Mouse (Mus musculus): ENCODE data around the gene Rhox4a2. TPM values are rescaled to one million over a fixed set of nuclear protein-coding genes. Genes with fewer than 3 reads are reported as not detected.
"Not testable (repeated sequence)": the region's sequence is repeated elsewhere in the genome, so short reads cannot be mapped to it uniquely, and the experiment has no call there.

Gene Rhox4a2
- polyA plus RNA-seq (2016; fragmentation: Nextera tagmentation; extraction: Ambion mirVana): not detected in 2 replicates

DNA sequence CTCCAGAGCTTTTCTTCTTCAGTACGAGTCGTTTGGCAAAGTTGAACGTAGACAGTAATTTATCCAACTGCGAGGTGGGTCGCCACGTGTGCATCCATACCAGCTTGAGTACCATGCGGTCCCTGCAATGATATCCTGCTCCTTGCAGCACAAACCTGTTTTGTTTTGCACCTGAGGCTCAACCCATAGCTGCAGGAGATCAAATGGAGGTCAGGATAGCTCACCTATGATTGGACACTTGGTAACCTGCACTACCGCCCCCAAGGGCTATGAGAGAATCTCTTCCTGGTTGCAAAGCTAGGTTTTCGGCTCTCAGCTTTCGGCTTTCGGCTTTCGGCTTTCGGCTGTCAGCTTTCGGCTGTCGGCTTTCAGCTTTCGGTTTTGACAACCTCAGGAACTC is at the start of gene Rhox4a2:
Gene Rhox4a2, plus strand, starts transcription at position 301 of the 400 bp plus-strand sequence.
- H3K27ac ChIP-seq; H3K36me3 ChIP-seq; H3K4me3 ChIP-seq (replicated peaks); H3K27me3 ChIP-seq; H3K4me1 ChIP-seq (replicated peaks); H3K4me2 ChIP-seq; H3K9me3 ChIP-seq; ATAC-seq (ENCODE audit: insufficient number of reproducible peaks, insufficient read depth, low FRiP score, low TSS enrichment, low read depth); H3K9ac ChIP-seq (replicated peaks): not testable (repeated sequence)
- 89% methylated on average over 9 of the region's 16 CpGs for WGBS

DNA sequence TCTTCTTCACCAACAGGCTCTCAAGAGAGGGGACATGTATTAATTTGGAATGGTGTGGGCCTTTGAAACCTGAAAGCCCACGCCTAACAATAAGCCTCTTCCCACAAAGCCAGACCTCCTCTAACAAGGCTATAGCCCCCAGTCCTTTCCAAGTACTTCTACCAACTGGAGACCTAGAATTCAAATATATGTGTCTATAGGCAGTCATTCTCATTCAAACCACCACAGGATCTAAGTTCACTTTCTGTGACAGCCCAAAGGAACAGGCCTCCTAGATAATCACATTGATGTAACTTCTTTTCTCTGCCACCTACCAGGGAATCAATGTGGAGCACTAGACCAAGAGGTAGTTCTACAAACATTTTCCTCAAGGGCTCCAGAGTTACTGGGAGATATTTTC is 10.9 kb upstream of the Rhox4a2 start, which contains the start of gene Rhox3a2:
Gene Rhox3a2, plus strand, starts transcription at position 301 of the 400 bp plus-strand sequence.
- H3K9me3 ChIP-seq; H3K27me3 ChIP-seq; H3K27ac ChIP-seq; H3K9ac ChIP-seq (replicated peaks); H3K4me3 ChIP-seq (replicated peaks); H3K4me2 ChIP-seq; H3K36me3 ChIP-seq; ATAC-seq (ENCODE audit: insufficient number of reproducible peaks, insufficient read depth, low FRiP score, low TSS enrichment, low read depth); H3K4me1 ChIP-seq (replicated peaks): not testable (repeated sequence)
- WGBS: no CpG with 5 or more reads among the region's 1 CpGs

DNA sequence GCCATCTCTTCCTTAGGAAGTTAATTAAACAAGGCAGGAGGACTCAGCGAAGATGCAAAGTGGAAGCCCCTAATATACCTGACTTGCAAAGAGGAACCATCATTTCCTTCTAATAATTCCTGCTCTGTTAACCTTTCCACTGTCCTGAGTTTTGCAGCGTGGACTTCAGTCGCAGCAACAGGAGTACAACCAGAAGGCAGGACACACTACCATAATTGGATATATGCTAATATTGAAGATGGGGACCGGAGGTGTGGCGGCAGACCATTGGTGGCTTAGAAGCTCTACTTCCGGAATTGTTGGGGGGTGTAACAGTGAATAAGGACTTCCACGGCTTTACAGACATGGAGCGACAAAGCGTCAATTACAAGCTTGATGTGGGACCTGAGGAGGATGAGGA is 21.1 kb downstream of the Rhox4a2 start, which contains the start of gene Rhox2b:
Gene Rhox2b, plus strand, starts transcription at position 301 of the 400 bp plus-strand sequence.
- not testable (repeated sequence) for H3K4me2 ChIP-seq; H3K27me3 ChIP-seq; H3K4me1 ChIP-seq (replicated peaks); H3K36me3 ChIP-seq; H3K27ac ChIP-seq; H3K9ac ChIP-seq (replicated peaks); H3K4me3 ChIP-seq (replicated peaks); ATAC-seq (ENCODE audit: insufficient number of reproducible peaks, insufficient read depth, low FRiP score, low TSS enrichment, low read depth); H3K9me3 ChIP-seq
- no CpG with 5 or more reads among the region's 9 CpGs for WGBS

DNA sequence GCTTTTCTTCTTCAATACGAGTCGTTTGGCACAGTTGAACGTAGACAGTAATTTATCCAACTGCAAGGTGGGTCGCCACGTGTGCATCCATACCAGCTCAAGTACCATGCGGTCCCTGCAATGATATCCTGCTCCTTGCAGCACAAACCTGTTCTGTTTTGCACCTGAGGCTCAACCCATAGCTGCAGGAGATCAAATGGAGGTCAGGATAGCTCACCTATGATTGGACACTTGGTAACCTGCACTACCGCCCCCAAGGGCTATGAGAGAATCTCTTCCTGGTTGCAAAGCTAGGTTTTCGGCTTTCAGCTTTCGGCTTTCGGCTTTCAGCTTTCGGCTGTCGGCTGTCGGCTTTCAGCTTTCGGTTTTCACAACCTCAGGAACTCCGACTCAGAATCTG is 41.5 kb downstream of the Rhox4a2 start, which contains the start of gene Rhox4b:
Gene Rhox4b, plus strand, starts transcription at position 301 of the 400 bp plus-strand sequence.
- H3K27ac ChIP-seq; H3K9me3 ChIP-seq; H3K4me3 ChIP-seq (replicated peaks); H3K4me1 ChIP-seq (replicated peaks); ATAC-seq (ENCODE audit: insufficient number of reproducible peaks, insufficient read depth, low FRiP score, low TSS enrichment, low read depth); H3K9ac ChIP-seq (replicated peaks); H3K36me3 ChIP-seq; H3K27me3 ChIP-seq; H3K4me2 ChIP-seq: not testable (repeated sequence)
- WGBS: 86% methylated on average over 14 of the region's 15 CpGs

Other genes with a start within 250 kb of the Rhox4a2 start
- not detected in 2 replicates for gene Akap14, start 222.0 kb upstream of the Rhox4a2 start, polyA plus RNA-seq (2016; fragmentation: Nextera tagmentation; extraction: Ambion mirVana)
- gene Ndufa1, start 199.7 kb upstream of the Rhox4a2 start, polyA plus RNA-seq (2016; fragmentation: Nextera tagmentation; extraction: Ambion mirVana): 393 and 398 TPM in 2 replicates
- 13.0 and 14.4 TPM in 2 replicates for gene Rnf113a1, start 199.6 kb upstream of the Rhox4a2 start, polyA plus RNA-seq (2016; fragmentation: Nextera tagmentation; extraction: Ambion mirVana)
- not detected in 2 replicates for gene Gm9, start 179.8 kb upstream of the Rhox4a2 start, polyA plus RNA-seq (2016; fragmentation: Nextera tagmentation; extraction: Ambion mirVana)
- gene Rhox1, start 168.6 kb upstream of the Rhox4a2 start, polyA plus RNA-seq (2016; fragmentation: Nextera tagmentation; extraction: Ambion mirVana): not detected in 2 replicates
- gene Rhox2a, start 145.9 kb upstream of the Rhox4a2 start, polyA plus RNA-seq (2016; fragmentation: Nextera tagmentation; extraction: Ambion mirVana): not detected in 2 replicates
- gene Rhox3a, start 140.9 kb upstream of the Rhox4a2 start, polyA plus RNA-seq (2016; fragmentation: Nextera tagmentation; extraction: Ambion mirVana): not detected in 2 replicates
- not detected in 2 replicates for gene Rhox4a, start 125.5 kb upstream of the Rhox4a2 start, polyA plus RNA-seq (2016; fragmentation: Nextera tagmentation; extraction: Ambion mirVana)
- not detected in 2 replicates for gene Rhox3a2, start 10.8 kb upstream of the Rhox4a2 start, polyA plus RNA-seq (2016; fragmentation: Nextera tagmentation; extraction: Ambion mirVana)
- gene Rhox2b, start 21.2 kb downstream of the Rhox4a2 start, polyA plus RNA-seq (2016; fragmentation: Nextera tagmentation; extraction: Ambion mirVana): not detected in 2 replicates
- 0.30 TPM in 1 of 2 replicates, not detected in the other for gene Rhox4b, start 41.6 kb downstream of the Rhox4a2 start, polyA plus RNA-seq (2016; fragmentation: Nextera tagmentation; extraction: Ambion mirVana)
- not detected in 2 replicates for gene Rhox2c, start 62.8 kb downstream of the Rhox4a2 start, polyA plus RNA-seq (2016; fragmentation: Nextera tagmentation; extraction: Ambion mirVana)
- gene Rhox3c, start 67.7 kb downstream of the Rhox4a2 start, polyA plus RNA-seq (2016; fragmentation: Nextera tagmentation; extraction: Ambion mirVana): not detected in 2 replicates
- not detected in 2 replicates for gene Rhox4c, start 89.5 kb downstream of the Rhox4a2 start, polyA plus RNA-seq (2016; fragmentation: Nextera tagmentation; extraction: Ambion mirVana)
- not detected in 2 replicates for gene Rhox2d, start 102.6 kb downstream of the Rhox4a2 start, polyA plus RNA-seq (2016; fragmentation: Nextera tagmentation; extraction: Ambion mirVana)
- gene Rhox4d, start 123.5 kb downstream of the Rhox4a2 start, polyA plus RNA-seq (2016; fragmentation: Nextera tagmentation; extraction: Ambion mirVana): not detected in 2 replicates
- gene Rhox2e, start 139.6 kb downstream of the Rhox4a2 start, polyA plus RNA-seq (2016; fragmentation: Nextera tagmentation; extraction: Ambion mirVana): not detected in 2 replicates
- gene Rhox3e, start 151.2 kb downstream of the Rhox4a2 start, polyA plus RNA-seq (2016; fragmentation: Nextera tagmentation; extraction: Ambion mirVana): not detected in 2 replicates
- not detected in 2 replicates for gene Rhox4e, start 166.6 kb downstream of the Rhox4a2 start, polyA plus RNA-seq (2016; fragmentation: Nextera tagmentation; extraction: Ambion mirVana)
- not detected in 2 replicates for gene Rhox2f, start 180.6 kb downstream of the Rhox4a2 start, polyA plus RNA-seq (2016; fragmentation: Nextera tagmentation; extraction: Ambion mirVana)
- not detected in 2 replicates for gene Rhox3f, start 190.1 kb downstream of the Rhox4a2 start, polyA plus RNA-seq (2016; fragmentation: Nextera tagmentation; extraction: Ambion mirVana)
- gene Rhox4f, start 216.9 kb downstream of the Rhox4a2 start, polyA plus RNA-seq (2016; fragmentation: Nextera tagmentation; extraction: Ambion mirVana): not detected in 2 replicates
- not detected in 2 replicates for gene Rhox3g, start 237.8 kb downstream of the Rhox4a2 start, polyA plus RNA-seq (2016; fragmentation: Nextera tagmentation; extraction: Ambion mirVana)